Mouse (Mus musculus): Measurements from ENCODE around the gene Gm21988.

DNA sequence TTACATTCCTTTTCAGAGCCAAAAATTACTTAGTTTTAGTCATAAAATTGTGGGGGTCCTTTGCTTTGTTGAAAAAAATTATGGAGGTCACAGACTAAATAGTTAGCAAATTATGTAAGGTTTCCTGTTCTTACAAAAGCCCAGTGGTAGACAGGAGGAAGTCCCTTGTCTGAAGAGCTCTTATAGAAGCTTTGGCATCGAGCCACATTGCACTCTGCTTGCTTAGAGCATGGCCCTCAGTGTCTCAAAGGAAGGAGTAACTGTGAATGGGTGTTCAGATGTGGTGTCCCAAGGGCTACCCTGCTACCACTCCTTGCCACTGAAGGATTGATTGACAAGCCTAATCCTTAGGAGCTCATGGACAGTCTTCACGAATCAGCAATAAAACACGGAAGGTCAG, 40.8 kb upstream of the Gm21988 start:
- TF ChIP-seq POLR2A (IDR thresholded peaks at IDR 0.05; ENCODE audit: borderline replicate concordance, insufficient read depth, low read length): no peak
- TF ChIP-seq CTCF (IDR thresholded peaks at IDR 0.05; ENCODE audit: borderline replicate concordance, insufficient read depth, low read depth, low read length): no peak
